Mouse (Mus musculus): Measurements from ENCODE around the gene Mcpt4. TPM values are rescaled to one million over a fixed set of nuclear protein-coding genes. Genes with fewer than 3 reads are reported as not detected.
"Not testable (repeated sequence)": the region's sequence is repeated elsewhere in the genome, so short reads cannot be mapped to it uniquely, and the experiment has no call there.

Gene Mcpt4
- 2.8 and 6.5 TPM in 2 replicates for polyA plus RNA-seq (2014; fragmentation: Nextera tagmentation; extraction: Ambion mirVana)

DNA sequence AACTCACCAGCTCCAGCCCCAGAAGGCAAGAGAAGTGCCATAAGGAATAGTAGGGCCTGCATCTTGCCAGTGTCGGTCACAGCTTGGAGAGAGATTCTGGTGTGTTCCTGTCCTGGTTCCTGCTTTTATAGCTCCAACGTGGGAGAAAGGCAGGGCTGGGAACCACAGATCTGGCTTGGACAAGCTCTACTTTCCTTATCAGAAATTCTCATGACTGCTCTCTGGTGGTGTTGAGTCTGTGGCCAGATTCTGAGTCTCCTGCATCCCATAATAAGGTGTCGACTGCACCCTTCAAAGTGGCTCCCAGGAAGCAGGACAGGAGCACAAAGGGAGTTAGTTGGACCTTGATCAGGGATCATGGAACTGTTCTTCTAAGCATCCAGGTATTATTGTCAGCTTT, at the start of gene Mcpt4:
Gene Mcpt4, minus strand, starts transcription at position 101 of the 400 bp plus-strand sequence.
- H3K27me3 ChIP-seq (replicated peaks; ENCODE audit: control insufficient read depth, insufficient read depth, low read length); H3K27ac ChIP-seq (replicated peaks; ENCODE audit: low read depth, low read length); H3K4me1 ChIP-seq (ENCODE audit: control insufficient read depth, insufficient read depth, low read length); H3K4me3 ChIP-seq (ENCODE audit: low read depth, low read length); H3K36me3 ChIP-seq (ENCODE audit: control insufficient read depth, insufficient read depth, low read length); ATAC-seq (ENCODE audit: low read depth); DNase-seq (ENCODE audit: low spot score); H3K9me3 ChIP-seq (ENCODE audit: control insufficient read depth, low read length); H3K4me2 ChIP-seq (ENCODE audit: low read depth, low read length); H3K9ac ChIP-seq (ENCODE audit: low read depth, low read length): not testable (repeated sequence)
- WGBS, result 67% methylated on average over 3 of the region's 3 CpGs

DNA sequence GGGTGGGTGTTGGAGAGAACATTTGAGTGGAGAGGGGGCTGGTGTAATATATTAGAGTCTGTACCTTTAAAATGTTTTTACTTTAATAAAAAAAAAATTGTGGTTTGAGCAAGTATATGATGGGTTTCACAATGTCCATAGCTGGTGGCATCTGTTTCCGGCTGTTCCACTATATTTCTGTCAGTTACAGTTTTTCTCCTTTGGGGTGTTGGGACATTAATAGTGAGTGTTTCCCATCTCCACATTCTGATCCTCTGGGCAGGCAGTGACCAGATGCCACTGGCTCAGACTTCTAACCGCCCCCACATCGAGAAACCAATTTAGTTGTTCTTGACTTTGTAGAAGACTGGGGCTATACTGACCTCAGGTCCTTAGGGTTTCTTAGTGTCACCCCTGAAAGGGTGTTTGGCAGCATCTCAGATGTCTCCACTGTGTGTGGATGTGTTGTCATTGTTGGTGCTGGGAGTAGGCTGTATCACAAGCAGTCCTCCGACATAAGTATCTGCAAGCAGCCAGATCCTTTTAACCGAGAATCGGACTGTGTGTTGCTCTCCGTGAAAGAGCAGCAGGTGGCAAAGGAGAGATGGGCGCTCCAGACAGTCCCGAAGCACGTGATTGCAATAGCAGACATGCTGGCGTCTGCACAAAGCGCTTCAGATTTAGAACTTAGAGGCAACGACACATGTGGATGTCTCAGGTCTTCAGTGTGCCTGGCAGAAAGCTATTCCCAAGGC, 43.5 kb upstream of the Mcpt4 start:
- Histone ChIP-seq H3K9me3 (ENCODE audit: control insufficient read depth, low read length) (no peaks in the 10 kb centered on the region), H3K4me3 (ENCODE audit: low read depth, low read length) (no peak overlapping the region), H3K4me2 (ENCODE audit: low read depth, low read length) (no peak overlapping the region), H3K9ac (ENCODE audit: low read depth, low read length) (no peak overlapping the region), H3K27me3 (replicated peaks; ENCODE audit: control insufficient read depth, insufficient read depth, low read length) (no peaks in the 10 kb centered on the region), H3K36me3 (ENCODE audit: control insufficient read depth, insufficient read depth, low read length) (no peaks in the 10 kb centered on the region), H3K4me1 (ENCODE audit: control insufficient read depth, insufficient read depth, low read length) (no peaks in the 10 kb centered on the region), H3K27ac (replicated peaks; ENCODE audit: low read depth, low read length) (no peak overlapping the region)
- DNase-seq (ENCODE audit: low spot score) (no peak), ATAC-seq (ENCODE audit: low read depth) (no peak)
- 76% methylated on average over 13 of the region's 13 CpGs for WGBS

DNA sequence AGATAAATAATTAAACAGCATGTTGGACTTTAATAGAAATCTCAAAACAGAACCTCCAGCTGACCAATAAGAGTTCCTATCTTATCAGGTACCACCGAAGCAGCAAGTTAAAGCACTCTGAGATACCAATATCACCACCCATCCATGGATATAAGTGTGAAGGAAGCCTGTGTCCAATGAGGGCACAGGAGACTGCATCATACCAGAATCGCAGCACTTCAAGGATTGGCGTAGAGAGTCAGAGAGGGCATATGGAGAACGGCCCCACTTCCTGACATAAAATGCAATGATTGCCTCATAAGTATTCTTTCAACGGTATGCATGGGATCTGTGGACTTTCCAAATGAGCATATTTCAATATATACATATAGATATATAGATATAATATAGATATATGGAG, 42.9 kb upstream of the Mcpt4 start:
- Histone ChIP-seq H3K27me3 (replicated peaks; ENCODE audit: control insufficient read depth, insufficient read depth, low read length) (no peaks in the 10 kb centered on the region), H3K4me2 (ENCODE audit: low read depth, low read length) (no peak overlapping the region), H3K4me1 (ENCODE audit: control insufficient read depth, insufficient read depth, low read length) (no peaks in the 10 kb centered on the region), H3K9ac (ENCODE audit: low read depth, low read length) (no peak overlapping the region), H3K27ac (replicated peaks; ENCODE audit: low read depth, low read length) (no peak overlapping the region), H3K4me3 (ENCODE audit: low read depth, low read length) (no peak overlapping the region), H3K9me3 (ENCODE audit: control insufficient read depth, low read length) (no peaks in the 10 kb centered on the region), H3K36me3 (ENCODE audit: control insufficient read depth, insufficient read depth, low read length) (no peaks in the 10 kb centered on the region)
- DNase-seq (ENCODE audit: low spot score) (no peak), ATAC-seq (ENCODE audit: low read depth) (no peak)
- WGBS, result 89% methylated on average over 5 of the region's 5 CpGs

DNA sequence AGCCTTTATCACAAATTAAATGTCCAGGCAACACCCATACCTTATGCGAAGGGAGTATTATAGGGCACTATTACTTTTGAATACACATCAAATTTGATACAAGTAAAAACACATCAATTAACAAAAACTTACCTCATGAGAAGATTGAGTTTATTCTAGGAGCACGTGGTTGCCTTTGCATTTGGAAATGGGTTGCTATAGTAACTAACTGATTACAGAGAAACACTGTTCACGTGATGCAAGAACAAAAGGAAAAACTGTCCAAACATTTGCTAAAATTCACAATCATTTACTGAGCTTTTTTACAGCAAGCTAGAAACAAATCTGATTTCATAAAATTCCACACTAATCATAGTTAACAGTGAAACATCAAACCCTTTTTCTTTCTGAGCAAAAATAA, 41.3 kb upstream of the Mcpt4 start:
- Histone ChIP-seq H3K9ac (ENCODE audit: low read depth, low read length) (no peak overlapping the region), H3K36me3 (ENCODE audit: control insufficient read depth, insufficient read depth, low read length) (no peaks in the 10 kb centered on the region), H3K4me2 (ENCODE audit: low read depth, low read length) (no peak overlapping the region), H3K4me3 (ENCODE audit: low read depth, low read length) (no peak overlapping the region), H3K27ac (replicated peaks; ENCODE audit: low read depth, low read length) (no peak overlapping the region), H3K27me3 (replicated peaks; ENCODE audit: control insufficient read depth, insufficient read depth, low read length) (no peaks in the 10 kb centered on the region), H3K9me3 (ENCODE audit: control insufficient read depth, low read length) (no peaks in the 10 kb centered on the region), H3K4me1 (ENCODE audit: control insufficient read depth, insufficient read depth, low read length) (no peaks in the 10 kb centered on the region)
- ATAC-seq (ENCODE audit: low read depth) (no peak), DNase-seq (ENCODE audit: low spot score) (no peak)
- 64% methylated on average over 3 of the region's 3 CpGs for WGBS

DNA sequence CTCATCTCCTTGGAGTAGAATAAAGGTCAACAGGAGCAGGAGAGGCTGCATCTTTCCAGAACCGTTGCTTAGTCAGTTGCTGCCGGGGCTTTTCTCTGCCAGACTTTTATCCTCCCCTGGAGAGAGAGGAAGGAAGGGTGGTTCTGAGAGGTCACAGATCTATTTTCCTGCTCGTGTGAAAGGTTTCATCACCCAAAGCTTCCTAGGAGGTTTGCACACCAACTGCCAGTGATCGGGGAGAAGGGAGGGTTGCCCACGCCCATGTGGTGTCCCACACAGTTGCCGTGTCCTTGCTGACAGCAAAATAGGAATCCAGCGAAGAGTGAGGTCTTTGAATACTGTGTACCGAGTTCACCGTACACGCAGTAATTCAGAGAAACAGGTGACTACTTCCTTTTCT, 40.3 kb upstream of the Mcpt4 start, which contains the start of gene Ctsg:
Gene Ctsg, minus strand, starts transcription at position 189 of the 400 bp plus-strand sequence.
- H3K4me1 ChIP-seq (ENCODE audit: control insufficient read depth, insufficient read depth, low read length), result no peaks in the 10 kb centered on the region
- WGBS, result 74% methylated on average over 10 of the region's 10 CpGs
- H3K9me3 ChIP-seq (ENCODE audit: control insufficient read depth, low read length), result no peaks in the 10 kb centered on the region
- H3K4me2 ChIP-seq (ENCODE audit: low read depth, low read length), result no peak within 1 kb of the TSS
- no peak within 1 kb of the TSS for H3K27ac ChIP-seq (replicated peaks; ENCODE audit: low read depth, low read length)
- H3K36me3 ChIP-seq (ENCODE audit: control insufficient read depth, insufficient read depth, low read length), result no peaks in the 10 kb centered on the region
- no peak within 1 kb of the TSS for H3K9ac ChIP-seq (ENCODE audit: low read depth, low read length)
- ATAC-seq (ENCODE audit: low read depth) (no peak), DNase-seq (ENCODE audit: low spot score) (no peak)
- no peaks in the 10 kb centered on the region for H3K27me3 ChIP-seq (replicated peaks; ENCODE audit: control insufficient read depth, insufficient read depth, low read length)
- no peak within 1 kb of the TSS for H3K4me3 ChIP-seq (ENCODE audit: low read depth, low read length)

DNA sequence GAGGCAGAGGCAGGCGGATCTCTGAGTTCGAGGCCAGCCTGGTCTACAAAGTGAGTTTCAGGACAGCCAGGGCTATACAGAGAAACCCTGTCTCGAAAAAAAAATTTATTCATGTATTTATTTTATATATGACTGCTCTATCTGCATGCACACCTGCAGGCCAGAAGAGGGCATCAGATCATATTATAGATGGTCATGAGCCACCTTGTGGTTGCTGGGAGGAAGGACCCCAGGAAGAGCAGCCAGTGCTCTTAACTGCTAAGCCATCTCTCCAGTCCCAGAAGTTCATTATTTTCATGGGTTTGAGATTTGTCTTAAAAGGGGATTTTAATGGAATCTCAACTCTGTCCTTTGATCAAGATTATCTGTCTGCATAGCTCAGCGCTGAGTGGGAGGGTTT, 36.8 kb upstream of the Mcpt4 start:
- H3K36me3 ChIP-seq (ENCODE audit: control insufficient read depth, insufficient read depth, low read length), result no peaks in the 10 kb centered on the region
- WGBS, result 79% methylated on average over 4 of the region's 4 CpGs
- ATAC-seq (ENCODE audit: low read depth) (no peak), DNase-seq (ENCODE audit: low spot score) (no peak)
- H3K9ac ChIP-seq (ENCODE audit: low read depth, low read length), result no peak overlapping the region
- no peaks in the 10 kb centered on the region for H3K9me3 ChIP-seq (ENCODE audit: control insufficient read depth, low read length)
- no peak overlapping the region for H3K4me2 ChIP-seq (ENCODE audit: low read depth, low read length)
- H3K27ac ChIP-seq (replicated peaks; ENCODE audit: low read depth, low read length), result no peak overlapping the region
- no peaks in the 10 kb centered on the region for H3K4me1 ChIP-seq (ENCODE audit: control insufficient read depth, insufficient read depth, low read length)
- H3K4me3 ChIP-seq (ENCODE audit: low read depth, low read length), result no peak overlapping the region
- no peaks in the 10 kb centered on the region for H3K27me3 ChIP-seq (replicated peaks; ENCODE audit: control insufficient read depth, insufficient read depth, low read length)

DNA sequence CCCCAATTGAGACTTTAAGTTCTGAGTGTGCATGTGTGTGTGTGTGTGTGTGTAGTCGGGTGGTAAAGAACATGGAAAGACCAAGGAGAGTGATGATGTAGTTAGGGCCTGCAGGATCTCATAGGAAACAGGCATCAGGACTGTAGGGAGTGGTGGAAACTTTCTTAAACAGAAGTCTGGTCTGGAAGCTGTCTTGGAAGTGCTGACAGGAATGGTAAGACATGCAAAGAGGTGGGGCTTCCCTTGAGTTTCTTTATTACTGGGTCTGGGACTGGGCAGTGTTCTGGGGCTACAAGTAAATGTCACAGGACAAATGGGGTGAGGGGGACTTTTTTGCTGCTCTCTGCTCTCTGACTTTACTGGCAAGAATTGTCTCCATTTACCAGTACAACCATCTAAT, 35.5 kb upstream of the Mcpt4 start:
- Histone ChIP-seq H3K27ac (replicated peaks; ENCODE audit: low read depth, low read length) (no peak overlapping the region), H3K4me3 (ENCODE audit: low read depth, low read length) (no peak overlapping the region), H3K9ac (ENCODE audit: low read depth, low read length) (no peak overlapping the region), H3K4me1 (ENCODE audit: control insufficient read depth, insufficient read depth, low read length) (no peaks in the 10 kb centered on the region), H3K27me3 (replicated peaks; ENCODE audit: control insufficient read depth, insufficient read depth, low read length) (no peaks in the 10 kb centered on the region), H3K36me3 (ENCODE audit: control insufficient read depth, insufficient read depth, low read length) (no peaks in the 10 kb centered on the region), H3K4me2 (ENCODE audit: low read depth, low read length) (no peak overlapping the region), H3K9me3 (ENCODE audit: control insufficient read depth, low read length) (no peaks in the 10 kb centered on the region)
- WGBS, result 79% methylated on average over 1 of the region's 1 CpGs
- DNase-seq (ENCODE audit: low spot score) (no peak), ATAC-seq (ENCODE audit: low read depth) (no peak)

DNA sequence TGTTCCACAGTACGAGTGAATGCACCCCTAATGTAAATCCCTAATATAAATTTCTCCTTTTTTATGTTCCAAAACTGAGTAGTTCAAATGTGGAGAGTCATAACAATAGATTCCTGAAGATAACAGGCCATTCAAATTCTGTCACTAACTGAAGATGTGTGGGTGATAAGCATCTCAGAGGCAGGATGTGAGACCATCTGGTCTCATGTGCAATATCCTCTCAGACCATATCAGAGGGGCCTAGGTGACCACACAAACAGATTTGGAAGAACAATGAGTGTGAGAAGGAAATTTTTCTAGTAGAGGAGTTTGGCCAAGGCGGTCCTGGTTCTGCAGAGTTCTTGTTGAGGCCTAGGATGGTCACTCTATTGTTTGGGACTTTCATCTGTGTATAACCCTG, 31.2 kb upstream of the Mcpt4 start:
- Histone ChIP-seq H3K9ac (ENCODE audit: low read depth, low read length) (no peak overlapping the region), H3K27me3 (replicated peaks; ENCODE audit: control insufficient read depth, insufficient read depth, low read length) (no peaks in the 10 kb centered on the region), H3K4me1 (ENCODE audit: control insufficient read depth, insufficient read depth, low read length) (no peaks in the 10 kb centered on the region), H3K4me3 (ENCODE audit: low read depth, low read length) (no peak overlapping the region), H3K27ac (replicated peaks; ENCODE audit: low read depth, low read length) (no peak overlapping the region), H3K9me3 (ENCODE audit: control insufficient read depth, low read length) (no peaks in the 10 kb centered on the region), H3K36me3 (ENCODE audit: control insufficient read depth, insufficient read depth, low read length) (no peaks in the 10 kb centered on the region), H3K4me2 (ENCODE audit: low read depth, low read length) (no peak overlapping the region)
- no peak for DNase-seq (ENCODE audit: low spot score)
- WGBS, result 79% methylated on average over 2 of the region's 2 CpGs
- no peak for ATAC-seq (ENCODE audit: low read depth)

DNA sequence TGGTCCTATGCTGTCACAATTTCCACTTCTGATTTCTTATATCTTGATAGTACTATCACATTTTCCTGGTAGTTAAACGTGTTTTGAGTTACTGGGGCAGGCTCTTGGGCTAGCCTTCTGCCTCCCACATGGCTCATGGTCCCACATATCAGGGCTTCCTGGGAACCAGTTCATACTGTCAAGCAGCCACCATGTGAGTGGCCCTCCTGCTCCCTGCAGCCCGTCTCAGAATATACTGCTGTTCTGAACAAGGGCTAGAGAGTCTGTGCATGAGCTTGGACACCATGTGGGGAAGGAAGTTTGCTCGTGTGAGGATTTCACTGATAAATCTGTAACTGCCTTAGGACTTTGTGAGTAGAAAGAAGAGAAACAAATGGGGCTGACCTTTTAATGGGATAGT, 24.6 kb upstream of the Mcpt4 start:
- Histone ChIP-seq H3K27me3 (replicated peaks; ENCODE audit: control insufficient read depth, insufficient read depth, low read length) (no peaks in the 10 kb centered on the region), H3K4me3 (ENCODE audit: low read depth, low read length) (no peak overlapping the region), H3K9me3 (ENCODE audit: control insufficient read depth, low read length) (no peaks in the 10 kb centered on the region), H3K9ac (ENCODE audit: low read depth, low read length) (no peak overlapping the region), H3K4me2 (ENCODE audit: low read depth, low read length) (no peak overlapping the region), H3K4me1 (ENCODE audit: control insufficient read depth, insufficient read depth, low read length) (no peaks in the 10 kb centered on the region), H3K27ac (replicated peaks; ENCODE audit: low read depth, low read length) (no peak overlapping the region), H3K36me3 (ENCODE audit: control insufficient read depth, insufficient read depth, low read length) (no peaks in the 10 kb centered on the region)
- WGBS, result 76% methylated on average over 3 of the region's 3 CpGs
- DNase-seq (ENCODE audit: low spot score), result no peak
- ATAC-seq (ENCODE audit: low read depth), result no peak
